Mouse (Mus musculus): ENCODE measurements around the gene Msantd3.

The Msantd3 gene

GRCm38 (mm10) chr4:48596111-48596510 is 56.4 kb downstream of the Msantd3 start:
- DNase-seq (ENCODE audit: low read depth, low spot score), result no peak

GRCm38 (mm10) chr4:48605650-48606049 is 65.9 kb downstream of the Msantd3 start:
- DNase-seq (ENCODE audit: low read depth, low spot score), result no peak

DNA sequence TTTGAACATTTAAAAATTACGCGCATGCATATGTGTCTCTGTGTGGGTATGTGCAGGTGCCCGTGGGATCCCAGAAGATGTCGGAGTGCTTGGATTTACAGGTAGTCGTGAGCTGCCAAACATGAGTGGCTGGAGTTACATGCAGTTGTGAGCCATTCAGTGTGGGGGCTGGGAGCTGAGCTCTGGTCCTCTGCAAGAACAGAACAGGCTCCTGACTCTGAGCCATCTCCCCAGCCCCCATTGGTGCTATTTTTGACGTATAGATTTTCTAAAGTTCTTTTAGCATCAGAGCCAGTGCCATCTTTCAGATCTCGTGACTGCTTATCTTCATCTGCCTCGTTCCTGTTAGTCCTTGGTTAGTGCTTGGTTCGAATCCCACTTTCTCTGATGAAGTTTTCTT is 69.8 kb downstream of the Msantd3 start:
- no peak for DNase-seq (ENCODE audit: low read depth, low spot score)

DNA sequence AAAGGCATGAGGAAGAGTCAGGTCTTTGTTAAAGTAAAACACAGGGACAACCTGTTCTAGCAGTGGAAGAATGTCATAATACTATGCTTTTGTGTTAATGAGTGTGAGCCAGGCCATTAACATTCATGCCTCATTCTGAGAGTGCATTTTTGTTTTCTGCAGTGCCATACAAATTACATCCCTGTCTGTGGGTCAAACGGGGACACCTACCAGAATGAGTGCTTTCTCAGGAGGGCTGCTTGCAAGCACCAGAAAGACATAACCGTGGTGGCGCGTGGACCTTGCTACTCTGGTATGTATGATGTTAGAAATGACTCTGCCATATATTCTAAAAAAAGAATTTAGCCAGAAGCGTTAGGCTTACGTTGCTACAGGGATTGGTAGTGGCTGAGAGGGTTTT is 70.5 kb downstream of the Msantd3 start:
- no peak for DNase-seq (ENCODE audit: low read depth, low spot score)
